Mouse (Mus musculus): ENCODE results near the gene Fa2h. TPM values are rescaled to one million over a fixed set of nuclear protein-coding genes. Genes with fewer than 3 reads are reported as not detected.

Gene Fa2h
- total RNA-seq, 1 experiment: not detected

- H3K36me3 ChIP-seq (ENCODE audit: control insufficient read depth, insufficient read depth, low read length, poor library complexity, severe bottlenecking): no peaks in the 10 kb centered on the region
These were observed 30.6 kb upstream of the Fa2h start for GRCm38 (mm10) chr8:111424181-111424580.

DNA sequence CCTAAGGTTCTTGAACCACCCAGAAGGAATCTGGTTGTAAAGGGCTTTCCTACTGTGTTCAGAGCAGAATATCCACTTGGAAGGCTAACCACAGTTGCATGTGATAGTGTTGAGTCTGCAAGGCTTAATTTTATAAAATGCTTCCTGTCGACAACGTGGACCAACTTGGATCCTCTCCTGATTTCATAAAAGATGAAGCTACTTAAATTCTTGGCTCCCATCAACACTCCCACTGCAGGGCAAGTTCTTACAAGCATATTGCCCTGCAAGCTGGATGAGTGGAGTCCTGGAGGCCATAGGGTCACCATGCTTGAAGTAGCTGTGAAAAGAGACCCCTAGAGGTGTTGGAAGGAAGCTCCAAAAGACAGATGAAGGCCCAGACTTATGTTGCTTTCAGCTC is 29.0 kb upstream of the Fa2h start:
- in situ Hi-C loops (cut with MboI; ENCODE audit: low sequenced_read_pairs in 2 of 2, unreplicated experiment in 2 of 2): no loop called here
- no peaks in the 10 kb centered on the region for H3K9me3 ChIP-seq (ENCODE audit: control insufficient read depth, insufficient read depth, low read depth, low read length)
- H3K9ac ChIP-seq (ENCODE audit: insufficient read depth, low read depth, low read length, poor library complexity, severe bottlenecking): no peak overlapping the region
- no peaks in the 10 kb centered on the region for H3K4me1 ChIP-seq (ENCODE audit: control insufficient read depth in 2 of 2, insufficient read depth in 2 of 2, low read length in 2 of 2, poor library complexity in 1 of 2)
- no peak overlapping the region for H3K4me3 ChIP-seq (ENCODE audit: insufficient read depth in 1 of 2, low read depth in 1 of 2, low read length in 2 of 2, poor library complexity in 1 of 2, severe bottlenecking in 1 of 2)
- no peak for DNase-seq (ENCODE audit: low read depth, low spot score)
- no peak overlapping the region for H3K27ac ChIP-seq (ENCODE audit: insufficient read depth, low read depth, low read length, poor library complexity, severe bottlenecking)
- TF ChIP-seq HCFC1 (IDR thresholded peaks at IDR 0.05; ENCODE audit: borderline replicate concordance, insufficient read depth, low read length): no peak
- TF ChIP-seq MAFK (IDR thresholded peaks at IDR 0.05; ENCODE audit: insufficient read depth, low read depth, low read length): no peak
- no peak for TF ChIP-seq CHD2 (IDR thresholded peaks at IDR 0.05; ENCODE audit: low read depth, low read length)
- no peak for TF ChIP-seq ZC3H11A (IDR thresholded peaks at IDR 0.05; ENCODE audit: borderline replicate concordance, low read depth, low read length)
- TF ChIP-seq ZNF384 (IDR thresholded peaks at IDR 0.05; ENCODE audit: low read depth, low read length): no peak
- no peaks in the 10 kb centered on the region for H3K36me3 ChIP-seq (ENCODE audit: control insufficient read depth, insufficient read depth, low read length, poor library complexity, severe bottlenecking)

More at GRCm38 (mm10) chr8:111424181-111424580, 30.6 kb upstream of the Fa2h start:
- in situ Hi-C loops (cut with MboI; ENCODE audit: low sequenced_read_pairs in 2 of 2, unreplicated experiment in 2 of 2): no loop called here
- Histone ChIP-seq H3K4me1 (ENCODE audit: control insufficient read depth in 2 of 2, insufficient read depth in 2 of 2, low read length in 2 of 2, poor library complexity in 1 of 2) (no peaks in the 10 kb centered on the region), H3K27ac (ENCODE audit: insufficient read depth, low read depth, low read length, poor library complexity, severe bottlenecking) (no peak overlapping the region), H3K9me3 (ENCODE audit: control insufficient read depth, insufficient read depth, low read depth, low read length) (no peaks in the 10 kb centered on the region), H3K4me3 (ENCODE audit: insufficient read depth in 1 of 2, low read depth in 1 of 2, low read length in 2 of 2, poor library complexity in 1 of 2, severe bottlenecking in 1 of 2) (no peak overlapping the region), H3K9ac (ENCODE audit: insufficient read depth, low read depth, low read length, poor library complexity, severe bottlenecking) (no peak overlapping the region)
- TF ChIP-seq HCFC1 (IDR thresholded peaks at IDR 0.05; ENCODE audit: borderline replicate concordance, insufficient read depth, low read length): no peak
- TF ChIP-seq ZC3H11A (IDR thresholded peaks at IDR 0.05; ENCODE audit: borderline replicate concordance, low read depth, low read length): no peak
- no peak for TF ChIP-seq CHD2 (IDR thresholded peaks at IDR 0.05; ENCODE audit: low read depth, low read length)
- no peak for DNase-seq (ENCODE audit: low read depth, low spot score)

DNA sequence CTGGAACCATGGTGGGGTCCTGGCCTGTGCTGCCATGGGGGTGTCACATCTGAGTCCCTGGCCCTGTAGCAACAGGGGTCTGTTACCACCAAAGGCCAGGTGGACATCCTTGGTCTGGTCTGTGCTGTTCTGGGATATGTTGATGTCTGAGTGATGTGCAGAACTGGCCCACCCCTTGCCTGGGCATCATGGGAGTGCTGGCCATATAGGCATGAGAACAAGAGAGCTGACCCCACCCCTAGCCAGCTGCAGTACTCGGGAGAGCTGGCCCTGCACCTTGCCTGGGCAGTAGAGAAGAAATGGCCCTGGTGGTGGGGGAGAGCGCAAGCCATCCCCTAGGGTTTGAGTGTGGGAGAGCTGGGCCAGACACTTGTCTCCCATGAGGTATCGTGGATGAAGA is 25.5 kb upstream of the Fa2h start:
- H3K9me3 ChIP-seq (ENCODE audit: control insufficient read depth, insufficient read depth, low read depth, low read length): no peaks in the 10 kb centered on the region
- H3K9ac ChIP-seq (ENCODE audit: insufficient read depth, low read depth, low read length, poor library complexity, severe bottlenecking): no peak overlapping the region
- H3K4me3 ChIP-seq (ENCODE audit: insufficient read depth in 1 of 2, low read depth in 1 of 2, low read length in 2 of 2, poor library complexity in 1 of 2, severe bottlenecking in 1 of 2): no peak overlapping the region
- TF ChIP-seq HCFC1 (IDR thresholded peaks at IDR 0.05; ENCODE audit: borderline replicate concordance, insufficient read depth, low read length) (no peak), CHD2 (IDR thresholded peaks at IDR 0.05; ENCODE audit: low read depth, low read length) (no peak)
- H3K4me1 ChIP-seq (ENCODE audit: control insufficient read depth in 2 of 2, insufficient read depth in 2 of 2, low read length in 2 of 2, poor library complexity in 1 of 2): no peaks in the 10 kb centered on the region
- no peak overlapping the region for H3K27ac ChIP-seq (ENCODE audit: insufficient read depth, low read depth, low read length, poor library complexity, severe bottlenecking)
- in situ Hi-C loops (cut with MboI; ENCODE audit: low sequenced_read_pairs in 2 of 2, unreplicated experiment in 2 of 2): no loop called here
- no peaks in the 10 kb centered on the region for H3K36me3 ChIP-seq (ENCODE audit: control insufficient read depth, insufficient read depth, low read length, poor library complexity, severe bottlenecking)
- no peak for DNase-seq (ENCODE audit: low read depth, low spot score)

DNA sequence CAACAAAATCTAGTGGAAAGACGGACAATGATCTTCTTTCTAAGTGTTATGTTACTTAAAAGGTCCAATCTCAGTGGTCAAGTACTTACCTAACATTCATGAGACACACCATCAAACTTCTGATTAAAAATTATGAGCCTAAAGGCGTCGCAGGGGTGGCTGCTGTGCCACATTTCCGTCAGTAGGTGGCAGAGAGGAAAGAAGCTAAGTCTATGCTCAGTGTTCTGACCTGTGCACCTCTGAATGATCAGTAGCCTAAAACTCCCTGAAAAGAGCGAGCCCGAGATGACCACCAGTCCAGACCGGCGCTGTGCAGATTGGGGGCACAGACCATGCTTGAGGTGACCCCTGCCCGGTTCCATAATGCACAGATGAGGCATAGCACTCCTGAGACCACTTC is 25.0 kb upstream of the Fa2h start:
- no peak overlapping the region for H3K27ac ChIP-seq (ENCODE audit: insufficient read depth, low read depth, low read length, poor library complexity, severe bottlenecking)
- H3K4me1 ChIP-seq (ENCODE audit: control insufficient read depth in 2 of 2, insufficient read depth in 2 of 2, low read length in 2 of 2, poor library complexity in 1 of 2): no peaks in the 10 kb centered on the region
- in situ Hi-C loops (cut with MboI; ENCODE audit: low sequenced_read_pairs in 2 of 2, unreplicated experiment in 2 of 2): no loop called here
- H3K4me3 ChIP-seq (ENCODE audit: insufficient read depth in 1 of 2, low read depth in 1 of 2, low read length in 2 of 2, poor library complexity in 1 of 2, severe bottlenecking in 1 of 2): no peak overlapping the region
- no peaks in the 10 kb centered on the region for H3K36me3 ChIP-seq (ENCODE audit: control insufficient read depth, insufficient read depth, low read length, poor library complexity, severe bottlenecking)
- no peaks in the 10 kb centered on the region for H3K9me3 ChIP-seq (ENCODE audit: control insufficient read depth, insufficient read depth, low read depth, low read length)
- H3K9ac ChIP-seq (ENCODE audit: insufficient read depth, low read depth, low read length, poor library complexity, severe bottlenecking): no peak overlapping the region
- TF ChIP-seq ZNF384 (IDR thresholded peaks at IDR 0.05; ENCODE audit: low read depth, low read length): no peak
- TF ChIP-seq HCFC1 (IDR thresholded peaks at IDR 0.05; ENCODE audit: borderline replicate concordance, insufficient read depth, low read length): no peak
- TF ChIP-seq ZC3H11A (IDR thresholded peaks at IDR 0.05; ENCODE audit: borderline replicate concordance, low read depth, low read length): no peak
- TF ChIP-seq MAFK (IDR thresholded peaks at IDR 0.05; ENCODE audit: insufficient read depth, low read depth, low read length): no peak
- TF ChIP-seq CHD2 (IDR thresholded peaks at IDR 0.05; ENCODE audit: low read depth, low read length): no peak
- DNase-seq (ENCODE audit: low read depth, low spot score): no peak

DNA sequence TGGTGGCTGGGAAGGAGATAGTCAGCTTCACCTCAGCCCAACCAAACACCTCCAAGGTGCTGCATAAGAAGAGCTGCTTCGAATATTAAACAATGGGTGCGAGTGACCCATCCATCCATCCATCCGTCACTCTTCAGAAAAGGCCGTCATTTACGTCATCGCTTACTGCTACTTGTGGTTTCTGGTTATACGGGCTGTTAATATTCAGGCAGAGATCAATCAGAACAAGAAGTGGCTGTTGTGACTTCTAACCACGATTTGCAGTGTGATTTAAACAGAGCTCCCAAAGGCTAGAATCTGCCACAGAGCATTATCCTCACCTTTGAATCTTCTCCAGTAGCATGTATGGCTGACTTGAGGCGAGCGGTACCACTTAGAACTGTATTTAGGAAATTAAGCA is 23.6 kb upstream of the Fa2h start:
- Histone ChIP-seq H3K36me3 (ENCODE audit: control insufficient read depth, insufficient read depth, low read length, poor library complexity, severe bottlenecking) (no peaks in the 10 kb centered on the region), H3K9ac (ENCODE audit: insufficient read depth, low read depth, low read length, poor library complexity, severe bottlenecking) (no peak overlapping the region), H3K9me3 (ENCODE audit: control insufficient read depth, insufficient read depth, low read depth, low read length) (no peaks in the 10 kb centered on the region), H3K27ac (ENCODE audit: insufficient read depth, low read depth, low read length, poor library complexity, severe bottlenecking) (no peak overlapping the region), H3K4me1 (ENCODE audit: control insufficient read depth in 2 of 2, insufficient read depth in 2 of 2, low read length in 2 of 2, poor library complexity in 1 of 2) (no peaks in the 10 kb centered on the region), H3K4me3 (ENCODE audit: insufficient read depth in 1 of 2, low read depth in 1 of 2, low read length in 2 of 2, poor library complexity in 1 of 2, severe bottlenecking in 1 of 2) (no peak overlapping the region)
- TF ChIP-seq ZNF384 (IDR thresholded peaks at IDR 0.05; ENCODE audit: low read depth, low read length) (no peak), CHD2 (IDR thresholded peaks at IDR 0.05; ENCODE audit: low read depth, low read length) (no peak), MAFK (IDR thresholded peaks at IDR 0.05; ENCODE audit: insufficient read depth, low read depth, low read length) (no peak), ZC3H11A (IDR thresholded peaks at IDR 0.05; ENCODE audit: borderline replicate concordance, low read depth, low read length) (no peak), HCFC1 (IDR thresholded peaks at IDR 0.05; ENCODE audit: borderline replicate concordance, insufficient read depth, low read length) (no peak)
- in situ Hi-C loops (cut with MboI; ENCODE audit: low sequenced_read_pairs in 2 of 2, unreplicated experiment in 2 of 2): no loop called here
- DNase-seq (ENCODE audit: low read depth, low spot score): no peak

Measured in ES-E14 (cell line).